Mouse (Mus musculus): Measurements from ENCODE around the gene Dab2ip.
A peak's percentile ranks its signal among the peaks of the same experiment; 100 is the strongest.

DNA sequence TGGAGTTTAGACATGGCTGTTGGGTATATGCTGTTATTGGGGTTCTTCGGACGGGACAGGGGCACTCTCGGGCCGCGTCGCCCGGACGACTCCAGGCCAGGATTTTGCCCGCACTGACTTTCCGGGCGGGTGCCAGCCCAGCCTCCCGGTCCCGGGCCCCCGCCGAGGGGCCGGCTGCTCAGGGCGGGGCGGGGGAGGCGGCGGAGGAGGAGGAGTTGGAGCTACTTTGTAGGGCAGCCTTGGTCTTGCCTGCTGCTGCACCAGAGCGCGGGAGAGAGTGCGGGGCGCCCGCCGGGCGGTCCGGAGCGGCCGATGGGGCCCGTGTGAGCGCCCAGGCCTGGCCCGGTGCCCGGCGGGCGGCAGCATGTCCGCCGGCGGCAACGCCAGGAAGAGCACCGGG lies 63.7 kb downstream of the Dab2ip start:
- TF ChIP-seq POLR2A (IDR thresholded peaks at IDR 0.05; ENCODE audit: insufficient read depth, low read depth, low read length), result peak; percentile 60
- no peak for TF ChIP-seq CTCF (IDR thresholded peaks at IDR 0.05)
- no peak for TF ChIP-seq EP300 (IDR thresholded peaks at IDR 0.05; ENCODE audit: insufficient read depth, low read depth, low read length)
